Mouse (Mus musculus) thymus, adult 2 months (tissue): ENCODE results near the gene Supt20.

ENCODE experiments used
- CTCF ChIP-seq: fragments of 200-500 bp; IDR thresholded peaks from 2 replicates; pipeline ENCODE4 v1.5.1; 2012; ENCODE audit warnings: mild to moderate bottlenecking, control low read depth, low read length, moderate library complexity, borderline replicate concordance; ENCODE audit not compliant: control insufficient read depth, poor library complexity, insufficient read depth; ENCODE audit errors: extremely low read depth
- POLR2A ChIP-seq: fragments of 200-500 bp; IDR thresholded peaks from 2 replicates; pipeline ENCODE4 v1.6.1; 2012; ENCODE audit warnings: mild to moderate bottlenecking, low read length, control low read depth, moderate library complexity; ENCODE audit not compliant: control insufficient read depth, poor library complexity, insufficient read depth; ENCODE audit errors: extremely low read depth

- TF ChIP-seq CTCF: no peak
- peak; percentile 90 for TF ChIP-seq POLR2A
Measured at GRCm38 (mm10) chr3:54734411-54735246, 42.0 kb downstream of the Supt20 start.
